Mouse (Mus musculus): ENCODE measurements at regions not wholly inside any gene's neighbourhood (a gene's known extent, or its start where the extent isn't known, plus 50 kb on each side); places are given as distances from the start of the nearest gene placed in this dataset.
A peak's percentile ranks its signal among the peaks of the same experiment; 100 is the strongest.

- no peak for ATAC-seq (ENCODE audit: low read depth)
- H3K4me2 ChIP-seq = no peak overlapping the region
- no peak overlapping the region for H3K27ac ChIP-seq
Measured at GRCm38 (mm10) chr10:111673317-111673610, 167.2 kb downstream of the Phlda1 start.

GRCm38 (mm10) chr10:111676255-111676654, 170.2 kb downstream of the Phlda1 start:
- no peak overlapping the region for H3K4me3 ChIP-seq (replicated peaks)
- H3K27me3 ChIP-seq = no peaks in the 10 kb centered on the region; the same call in 1 of the 2 replicates
- no peaks in the 10 kb centered on the region for H3K9me3 ChIP-seq (replicated peaks)
- no peak overlapping the region for H3K9ac ChIP-seq
- ATAC-seq (ENCODE audit: low read depth) (0 out of 2 replicates have a peak, but pooled peaks have one; percentile 41), DNase-seq (no peak)
- H3K4me2 ChIP-seq = no peak overlapping the region
- WGBS (ENCODE audit: insufficient replicate concordance) = 9% methylated on average over 4 of the region's 4 CpGs
- peaks cover 28% of the 10 kb centered on the region for H3K4me1 ChIP-seq (replicated peaks)
- H3K27ac ChIP-seq = no peak overlapping the region
- H3K36me3 ChIP-seq = no peaks in the 10 kb centered on the region

More at GRCm38 (mm10) chr10:111673317-111673610, 167.2 kb downstream of the Phlda1 start:
- Histone ChIP-seq H3K4me3 (replicated peaks) (no peak overlapping the region), H3K27me3 (no peaks in the 10 kb centered on the region; the same call in 1 of the 2 replicates), H3K9me3 (replicated peaks) (no peaks in the 10 kb centered on the region), H3K36me3 (no peaks in the 10 kb centered on the region), H3K4me1 (replicated peaks) (peaks cover 46% of the 10 kb centered on the region), H3K9ac (no peak overlapping the region)
- DNase-seq = no peak

GRCm38 (mm10) chr10:111680919-111681318, 174.8 kb downstream of the Phlda1 start:
- Histone ChIP-seq H3K4me2 (no peak overlapping the region), H3K27ac (no peak overlapping the region), H3K27me3 (no peaks in the 10 kb centered on the region), H3K9ac (no peak overlapping the region), H3K36me3 (no peaks in the 10 kb centered on the region), H3K4me3 (replicated peaks) (no peak overlapping the region), H3K4me1 (replicated peaks) (peaks cover 7% of the 10 kb centered on the region), H3K9me3 (replicated peaks) (no peaks in the 10 kb centered on the region)
- ATAC-seq (ENCODE audit: low read depth) = no peak; the same call in 1 of the 2 replicates
- WGBS (ENCODE audit: insufficient replicate concordance) = 22% methylated on average over 4 of the region's 4 CpGs
- no peak for DNase-seq

- 52% methylated on average over 10 of the region's 10 CpGs for WGBS (ENCODE audit: insufficient replicate concordance)
- no peaks in the 10 kb centered on the region for H3K4me1 ChIP-seq (replicated peaks)
- H3K36me3 ChIP-seq = no peaks in the 10 kb centered on the region
- ATAC-seq (ENCODE audit: low read depth) = no peak
- no peak for DNase-seq
- H3K4me2 ChIP-seq = no peak overlapping the region
- H3K4me3 ChIP-seq (replicated peaks) = no peak overlapping the region
- H3K9ac ChIP-seq = no peak overlapping the region
- no peaks in the 10 kb centered on the region for H3K9me3 ChIP-seq (replicated peaks)
- no peaks in the 10 kb centered on the region for H3K27me3 ChIP-seq
- no peak overlapping the region for H3K27ac ChIP-seq
Measured at GRCm38 (mm10) chr10:111684409-111685346, 178.6 kb downstream of the Phlda1 start.

GRCm38 (mm10) chr10:111686585-111686984, 180.5 kb downstream of the Phlda1 start:
- Histone ChIP-seq H3K9me3 (replicated peaks) (no peaks in the 10 kb centered on the region), H3K4me2 (no peak overlapping the region), H3K9ac (no peak overlapping the region), H3K4me1 (replicated peaks) (no peaks in the 10 kb centered on the region), H3K36me3 (no peaks in the 10 kb centered on the region), H3K27me3 (no peaks in the 10 kb centered on the region), H3K4me3 (replicated peaks) (no peak overlapping the region), H3K27ac (no peak overlapping the region)
- ATAC-seq (ENCODE audit: low read depth) (no peak), DNase-seq (no peak)
- WGBS (ENCODE audit: insufficient replicate concordance) = 67% methylated on average over 5 of the region's 5 CpGs

GRCm38 (mm10) chr10:111689587-111689986, 183.5 kb downstream of the Phlda1 start:
- no peak overlapping the region for H3K4me3 ChIP-seq (replicated peaks)
- no peaks in the 10 kb centered on the region for H3K4me1 ChIP-seq (replicated peaks)
- H3K4me2 ChIP-seq = no peak overlapping the region
- no peaks in the 10 kb centered on the region for H3K27me3 ChIP-seq
- no peaks in the 10 kb centered on the region for H3K36me3 ChIP-seq
- H3K9ac ChIP-seq = no peak overlapping the region
- no peak overlapping the region for H3K27ac ChIP-seq
- ATAC-seq (ENCODE audit: low read depth) (no peak), DNase-seq (no peak)
- H3K9me3 ChIP-seq (replicated peaks) = no peaks in the 10 kb centered on the region
- 61% methylated on average over 10 of the region's 10 CpGs for WGBS (ENCODE audit: insufficient replicate concordance)

GRCm38 (mm10) chr10:111693762-111694161, 187.7 kb downstream of the Phlda1 start:
- no peak overlapping the region for H3K9ac ChIP-seq
- H3K36me3 ChIP-seq = no peaks in the 10 kb centered on the region
- no peak overlapping the region for H3K27ac ChIP-seq
- no peak overlapping the region for H3K4me2 ChIP-seq
- no peak for ATAC-seq (ENCODE audit: low read depth)
- H3K4me1 ChIP-seq (replicated peaks) = no peaks in the 10 kb centered on the region
- no peak overlapping the region for H3K4me3 ChIP-seq (replicated peaks)
- no peak for DNase-seq
- no peaks in the 10 kb centered on the region for H3K9me3 ChIP-seq (replicated peaks)
- no peaks in the 10 kb centered on the region for H3K27me3 ChIP-seq

- ATAC-seq (ENCODE audit: low read depth) = no peak
- DNase-seq = no peak
Measured at GRCm38 (mm10) chr10:111694227-111695200, 188.4 kb downstream of the Phlda1 start.

GRCm38 (mm10) chr10:111695918-111696760, 190.1 kb downstream of the Phlda1 start:
- 49% methylated on average over 4 of the region's 4 CpGs for WGBS (ENCODE audit: insufficient replicate concordance)
- DNase-seq = no peak
- H3K27me3 ChIP-seq = no peaks in the 10 kb centered on the region
- H3K4me2 ChIP-seq = no peak overlapping the region
- no peak for ATAC-seq (ENCODE audit: low read depth)
- H3K36me3 ChIP-seq = no peaks in the 10 kb centered on the region
- H3K4me3 ChIP-seq (replicated peaks) = no peak overlapping the region
- H3K27ac ChIP-seq = no peak overlapping the region
- no peaks in the 10 kb centered on the region for H3K4me1 ChIP-seq (replicated peaks)
- no peaks in the 10 kb centered on the region for H3K9me3 ChIP-seq (replicated peaks)
- H3K9ac ChIP-seq = no peak overlapping the region

More at GRCm38 (mm10) chr10:111694227-111695200, 188.4 kb downstream of the Phlda1 start:
- no peaks in the 10 kb centered on the region for H3K36me3 ChIP-seq
- H3K27ac ChIP-seq = no peak overlapping the region
- no peak overlapping the region for H3K9ac ChIP-seq
- H3K4me2 ChIP-seq = no peak overlapping the region
- WGBS (ENCODE audit: insufficient replicate concordance) = 59% methylated on average over 6 of the region's 6 CpGs
- no peaks in the 10 kb centered on the region for H3K9me3 ChIP-seq (replicated peaks)
- no peak overlapping the region for H3K4me3 ChIP-seq (replicated peaks)
- no peaks in the 10 kb centered on the region for H3K4me1 ChIP-seq (replicated peaks)
- H3K27me3 ChIP-seq = no peaks in the 10 kb centered on the region

- ATAC-seq (ENCODE audit: low read depth) = no peak
- WGBS (ENCODE audit: insufficient replicate concordance) = 31% methylated on average over 2 of the region's 2 CpGs
- Histone ChIP-seq H3K27ac (no peak overlapping the region), H3K4me3 (replicated peaks) (no peak overlapping the region), H3K9me3 (replicated peaks) (no peaks in the 10 kb centered on the region), H3K4me2 (no peak overlapping the region), H3K27me3 (no peaks in the 10 kb centered on the region), H3K9ac (no peak overlapping the region), H3K4me1 (replicated peaks) (no peaks in the 10 kb centered on the region), H3K36me3 (no peaks in the 10 kb centered on the region)
- DNase-seq = no peak
Measured at GRCm38 (mm10) chr10:111696987-111697386, 190.9 kb downstream of the Phlda1 start.

Data from liver, embryonic 13.5 days (tissue).